Mouse (Mus musculus) E14TG2a.4 (cell line): ENCODE results near the gene Serping1.

Experiments
- CTCF ChIP-seq: conservative IDR thresholded peaks from 2 replicates; pipeline ENCODE4 v1.5.1; 2014; ENCODE audit warnings: low read length
- NANOG ChIP-seq: IDR thresholded peaks from 2 replicates; pipeline ENCODE4 v1.6.1; 2014; ENCODE audit warnings: borderline replicate concordance, low read length, mixed read lengths
- POU5F1 ChIP-seq: IDR thresholded peaks from 2 replicates; pipeline ENCODE4 v1.6.1; 2014; ENCODE audit warnings: low read length, borderline replicate concordance

- TF ChIP-seq CTCF (no peak), POU5F1 (no peak), NANOG (no peak)
These were observed 8.1 kb upstream of the Serping1 start for GRCm38 (mm10) chr2:84783315-84783714.
